8 mouse cellular contexts compared by ENCODE assay signal in the genomic region with DNA sequence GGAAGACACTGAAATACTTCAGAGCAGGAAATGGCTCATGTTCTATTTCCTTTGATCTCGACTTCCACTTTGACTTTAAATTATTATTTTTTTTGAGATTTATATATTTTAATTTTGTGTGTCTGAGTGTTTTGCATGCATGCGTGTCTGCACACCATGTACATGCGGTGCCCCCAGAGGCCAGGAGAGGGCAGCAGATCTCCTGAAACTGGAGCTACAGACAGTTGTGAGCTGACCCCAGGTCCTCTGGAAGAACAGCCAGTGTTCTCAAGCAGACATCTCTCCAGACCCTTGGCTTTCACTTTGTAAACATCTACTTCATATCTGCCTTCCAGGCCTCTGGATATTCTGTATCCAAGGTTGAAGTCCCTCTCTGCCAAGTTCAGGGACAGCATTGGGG. TPM values are rescaled to one million over a fixed set of nuclear protein-coding genes. Genes with fewer than 3 reads are reported as not detected.
A peak's percentile ranks its signal among the peaks of the same experiment; 100 is the strongest.
DNase-seq lines count a peak whose midpoint lies in the region; ATAC-seq and TF ChIP-seq lines count a peak whose summit lies in the region.

No protein-coding gene starts in this region.

- no peaks in the 10 kb centered on the region for H3K4me1 ChIP-seq in forebrain, postnatal 0 days (ENCODE audit: insufficient read depth)
- no peaks in the 10 kb centered on the region for H3K4me1 ChIP-seq in forebrain, embryonic 13.5 days

- H3K4me2 ChIP-seq in forebrain, postnatal 0 days (ENCODE audit: low read depth): no peak overlapping the region
- H3K4me2 ChIP-seq in forebrain, embryonic 13.5 days: no peak overlapping the region

- no peak overlapping the region for H3K9ac ChIP-seq in forebrain, postnatal 0 days
- no peak overlapping the region for H3K9ac ChIP-seq in forebrain, embryonic 13.5 days

- no peaks in the 10 kb centered on the region for H3K27me3 ChIP-seq in forebrain, postnatal 0 days (ENCODE audit: insufficient read depth, low read length)
- no peaks in the 10 kb centered on the region for H3K27me3 ChIP-seq in forebrain, embryonic 13.5 days

- H3K9me3 ChIP-seq in forebrain, postnatal 0 days (ENCODE audit: low read length): no peaks in the 10 kb centered on the region
- no peaks in the 10 kb centered on the region for H3K9me3 ChIP-seq in forebrain, embryonic 13.5 days (replicated peaks)

- peak; percentile 50 for DNase-seq in forebrain, postnatal 0 days
- peak; percentile 29 for DNase-seq in ovary, adult 18-20 months (ENCODE audit: low spot score)
- no peak for DNase-seq in ovary, postnatal 10 days (ENCODE audit: low spot score)
- peak; percentile 43 for DNase-seq in c-Kit-positive CD71-negative TER-119-negative erythroid progenitor cells, embryonic 14.5 days (ENCODE audit: low read depth)
- peak; percentile 70 to 85 for DNase-seq in kidney, postnatal 36 days
- peak; percentile 29 to 56 for DNase-seq in natural killer cell, adult 2 months (ENCODE audit: low spot score in 2 of 2)
- DNase-seq in thymus, postnatal 36 days: peak; percentile 65 to 71

- no peak overlapping the region for H3K4me3 ChIP-seq in forebrain, postnatal 0 days (ENCODE audit: low read depth, low read length)
- H3K4me3 ChIP-seq in forebrain, embryonic 13.5 days: no peak overlapping the region

- no peak for ATAC-seq in forebrain, postnatal 0 days
- no peak for ATAC-seq in forebrain, embryonic 13.5 days

- 31% methylated on average over 3 of the region's 3 CpGs for WGBS in forebrain, postnatal 0 days
- whole genome bisulfite sequencing in forebrain, embryonic 13.5 days: 34% methylated on average over 3 of the region's 3 CpGs

- TF ChIP-seq CTCF in forebrain, postnatal 0 days (IDR thresholded peaks at IDR 0.05; ENCODE audit: low read depth): peak; percentile 66

- H3K27ac ChIP-seq in forebrain, postnatal 0 days (ENCODE audit: low read depth, low read length): no peak overlapping the region
- H3K27ac ChIP-seq in forebrain, embryonic 13.5 days: no peak overlapping the region

- no peaks in the 10 kb centered on the region for H3K36me3 ChIP-seq in forebrain, postnatal 0 days (ENCODE audit: insufficient read depth)
- H3K36me3 ChIP-seq in forebrain, embryonic 13.5 days (ENCODE audit: poor library complexity, severe bottlenecking): no peaks in the 10 kb centered on the region

RNA-seq across cellular contexts. Expression of a gene that starts 31.4 kb away (rescaled TPM):
- total RNA-seq in forebrain, postnatal 0 days (2014; rRNA removed): 0.14 and 1.6 TPM in 2 replicates
- 0.12 and 0.48 TPM in 2 replicates for polyA plus RNA-seq in forebrain, postnatal 0 days (2015; fragmentation: Nextera tagmentation; extraction: Ambion mirVana)
- polyA plus RNA-seq in forebrain, embryonic 13.5 days (2015; fragmentation: Nextera tagmentation; extraction: Ambion mirVana): 0.28 and 0.57 TPM in 2 replicates

RNA-seq across cellular contexts. Expression of a gene that starts 39.8 kb away (rescaled TPM):
- 0.43 and 0.69 TPM in 2 replicates for total RNA-seq in forebrain, postnatal 0 days (2014; rRNA removed)
- polyA plus RNA-seq in forebrain, postnatal 0 days (2015; fragmentation: Nextera tagmentation; extraction: Ambion mirVana): 0.78 and 0.92 TPM in 2 replicates
- 0.06 and 0.28 TPM in 2 replicates for polyA plus RNA-seq in forebrain, embryonic 13.5 days (2015; fragmentation: Nextera tagmentation; extraction: Ambion mirVana)
